Mouse (Mus musculus) yolk sac, embryonic 10.5 days (tissue): ENCODE data around the gene H1foo.

Experiments
- DNase-seq: peaks from one replicate; pipeline ENCODE4 v3.0.0-alpha.2; 2017; ENCODE audit warnings: low spot score

H1foo gene

DNA sequence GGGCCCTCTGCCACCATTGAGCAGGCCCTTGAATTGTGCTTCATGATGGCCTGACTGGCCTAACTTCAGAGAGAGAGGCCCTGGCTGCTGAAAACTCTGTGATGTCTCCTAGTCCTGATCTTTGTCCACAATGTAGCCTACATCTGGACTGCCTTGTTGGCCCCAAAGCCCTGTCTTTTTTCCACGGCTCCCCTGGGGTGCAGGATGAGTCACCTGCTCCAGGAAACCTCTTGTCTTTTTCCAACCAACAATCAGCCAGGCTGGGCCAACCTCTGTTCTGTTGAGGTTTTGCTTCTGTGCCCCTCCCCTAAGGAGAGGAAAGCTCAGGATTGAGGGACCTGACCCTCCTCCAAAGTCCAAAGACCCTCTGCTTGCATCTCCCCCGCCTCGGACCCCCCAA lies 17.0 kb downstream of the H1foo start:
- DNase-seq: no peak

DNA sequence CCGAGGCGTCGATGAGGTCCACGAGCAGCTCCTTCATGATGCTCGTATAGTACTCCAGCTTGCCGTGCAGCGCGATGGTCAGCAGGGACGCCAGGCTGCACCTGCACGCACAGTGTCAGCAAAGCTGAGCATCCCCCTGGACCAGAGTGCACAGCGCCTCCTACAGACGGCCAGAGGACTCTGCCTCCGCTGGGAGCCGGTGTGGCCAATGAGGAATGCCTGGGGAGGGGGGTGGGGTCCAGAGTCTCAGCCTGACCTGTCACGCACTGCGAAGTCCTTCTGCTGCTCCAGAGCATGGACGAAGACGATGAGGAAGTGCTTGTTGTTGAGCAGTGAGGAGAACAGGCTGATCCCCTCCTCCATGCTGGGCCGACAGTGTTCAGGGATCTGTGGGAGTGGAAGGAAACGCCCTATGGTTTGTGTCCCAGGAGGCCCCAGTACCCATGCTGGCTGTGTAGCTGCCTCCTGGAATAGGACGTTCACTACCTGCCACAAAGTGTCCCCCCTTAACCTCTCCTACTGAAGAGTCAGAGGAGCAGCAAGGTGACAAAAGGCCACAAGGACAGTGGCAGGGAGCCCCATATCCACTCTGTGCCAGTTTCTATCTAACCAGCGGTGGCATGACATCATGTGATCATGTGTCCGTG lies 17.8 kb downstream of the H1foo start:
- DNase-seq: no peak

DNA sequence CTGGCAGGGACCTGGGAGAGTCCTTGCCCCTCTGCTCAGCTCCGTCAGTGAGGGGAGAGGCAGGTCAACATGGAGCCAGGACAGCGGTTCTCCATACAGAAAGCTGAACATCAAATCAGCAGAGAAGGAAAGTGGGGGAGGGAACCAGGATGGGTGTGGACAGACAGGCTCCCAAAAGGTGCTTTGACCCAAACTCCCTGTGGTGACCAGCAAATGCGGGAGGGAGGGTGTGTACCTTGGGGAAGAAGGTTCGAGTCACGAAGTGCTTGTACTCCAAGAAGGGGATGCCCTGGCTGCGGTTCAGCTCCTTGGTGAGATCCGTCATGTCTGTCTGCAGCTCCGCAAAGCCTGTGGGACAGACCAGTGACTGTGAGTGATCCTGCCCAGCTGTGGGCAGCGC lies 18.9 kb downstream of the H1foo start:
- DNase-seq: no peak

DNA sequence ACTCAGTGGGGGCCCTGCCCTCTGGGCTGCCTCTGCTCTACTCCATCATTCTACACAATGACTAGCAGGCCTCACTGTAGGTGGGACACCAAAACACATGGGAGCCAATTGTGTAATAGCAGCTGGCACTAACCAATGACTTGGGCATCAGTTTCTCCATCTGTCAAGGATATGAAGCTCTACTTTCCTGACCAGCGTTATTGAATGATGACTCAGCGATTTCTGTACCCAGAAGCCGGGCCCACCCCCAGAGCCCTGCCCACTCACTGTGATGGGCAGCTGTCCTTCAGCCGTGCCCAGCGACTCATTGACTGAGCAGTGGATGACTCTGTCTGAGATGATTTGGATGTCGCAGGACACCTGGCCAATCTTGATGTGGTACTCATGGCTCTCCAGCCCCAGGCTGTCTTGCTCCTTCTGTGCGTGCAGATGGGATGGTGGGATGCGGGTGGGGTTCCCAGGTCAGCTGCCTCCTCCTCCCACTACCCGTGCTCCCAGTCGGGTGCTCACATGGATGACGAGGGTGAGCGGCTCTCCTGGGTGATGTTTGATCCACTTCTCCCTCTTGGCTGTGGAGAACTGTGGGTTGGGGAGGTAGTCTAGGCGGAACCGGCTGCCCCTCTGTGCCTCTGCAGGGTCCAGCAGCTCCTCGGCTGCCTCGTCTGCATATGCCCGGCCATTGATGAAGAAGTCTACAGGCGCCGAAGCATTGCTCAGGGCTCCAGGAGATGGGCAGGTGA lies 21.7 kb downstream of the H1foo start:
- DNase-seq: no peak

DNA sequence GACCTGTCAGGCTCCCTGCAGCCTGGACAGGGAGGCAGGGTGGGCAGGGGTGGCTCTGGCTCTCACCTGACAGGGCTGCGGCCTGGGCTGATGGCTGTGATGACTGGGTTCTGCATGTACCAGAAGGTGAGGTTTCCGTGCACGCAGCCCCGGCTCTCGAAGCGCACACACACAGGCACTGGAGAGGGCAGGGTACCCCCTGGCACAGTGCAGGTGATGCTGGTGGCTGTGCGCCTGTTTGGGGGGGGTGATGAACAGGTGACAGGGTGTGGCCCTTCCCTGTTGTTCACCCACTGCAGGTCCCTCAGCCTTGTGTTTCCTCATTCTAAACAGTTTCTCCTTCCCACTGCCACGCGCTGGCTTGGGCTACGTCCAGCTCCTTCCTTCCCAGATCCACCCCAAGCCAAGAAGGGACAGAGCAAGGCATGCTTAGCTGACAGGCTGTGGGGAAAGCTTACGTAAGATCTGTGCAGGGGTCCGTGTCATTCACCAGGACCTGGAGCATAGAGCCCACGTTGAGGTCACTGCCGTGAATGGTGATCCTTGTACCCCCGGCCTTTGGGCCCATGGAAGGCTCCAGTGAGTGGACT lies 22.6 kb downstream of the H1foo start:
- no peak for DNase-seq

DNA sequence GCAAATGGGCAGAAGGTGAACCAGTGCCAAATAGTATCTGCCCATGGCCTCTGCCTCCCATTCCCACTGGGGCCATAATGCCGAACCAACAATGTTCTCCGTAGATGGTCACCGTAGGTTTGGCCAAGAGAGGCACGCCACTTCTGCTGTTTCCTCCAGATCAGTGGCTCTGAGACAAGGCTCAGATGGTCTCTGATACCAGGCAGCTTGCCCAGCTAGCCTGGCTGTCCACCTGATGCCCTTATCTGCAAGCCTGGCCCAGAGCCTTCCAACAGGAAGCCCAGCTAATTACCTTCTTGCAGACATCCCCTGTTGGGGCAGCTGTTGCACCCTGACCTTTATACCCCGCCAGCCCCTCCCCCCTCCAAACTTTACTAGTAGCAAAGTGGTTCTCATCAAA lies 23.3 kb downstream of the H1foo start:
- DNase-seq: peak; percentile 48

DNA sequence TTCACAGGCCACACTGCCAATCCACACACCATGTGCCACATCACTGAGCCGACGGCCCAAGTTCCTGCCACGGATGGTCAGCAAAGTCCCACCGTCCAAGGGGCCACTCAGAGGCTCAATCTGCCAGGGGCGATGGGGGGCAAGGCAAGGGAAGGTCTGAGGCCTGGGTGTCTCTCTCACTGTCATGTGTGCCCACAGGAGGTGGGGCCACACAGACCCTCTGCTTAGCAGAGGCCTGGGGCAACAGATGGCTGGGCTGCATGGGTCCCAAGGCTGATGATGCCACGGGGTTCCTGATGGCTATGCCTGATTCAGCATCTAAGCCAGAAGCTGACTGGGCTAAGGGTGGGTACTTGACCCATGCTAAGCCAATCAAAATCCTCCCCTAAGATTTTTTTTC lies 24.0 kb downstream of the H1foo start:
- DNase-seq: no peak

DNA sequence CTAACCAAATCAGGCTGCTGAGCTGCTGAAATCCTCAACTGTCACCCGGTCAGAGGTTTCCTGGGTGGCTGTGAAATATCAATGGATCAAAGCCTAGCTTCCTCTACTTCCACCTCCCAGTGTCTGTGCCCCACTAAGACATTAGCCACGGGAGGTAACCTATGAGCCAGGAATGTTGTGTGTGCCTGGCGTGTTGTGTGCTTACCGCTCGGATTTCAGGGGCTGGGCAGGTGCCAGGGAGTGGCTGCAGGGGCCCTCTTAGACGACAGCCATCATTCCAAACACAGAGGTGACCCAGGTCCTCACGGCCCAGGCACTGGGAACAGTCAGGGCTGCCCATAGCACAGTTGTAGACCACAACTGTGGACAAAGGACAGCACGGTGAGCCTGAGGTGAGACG lies 24.4 kb downstream of the H1foo start:
- no peak for DNase-seq

DNA sequence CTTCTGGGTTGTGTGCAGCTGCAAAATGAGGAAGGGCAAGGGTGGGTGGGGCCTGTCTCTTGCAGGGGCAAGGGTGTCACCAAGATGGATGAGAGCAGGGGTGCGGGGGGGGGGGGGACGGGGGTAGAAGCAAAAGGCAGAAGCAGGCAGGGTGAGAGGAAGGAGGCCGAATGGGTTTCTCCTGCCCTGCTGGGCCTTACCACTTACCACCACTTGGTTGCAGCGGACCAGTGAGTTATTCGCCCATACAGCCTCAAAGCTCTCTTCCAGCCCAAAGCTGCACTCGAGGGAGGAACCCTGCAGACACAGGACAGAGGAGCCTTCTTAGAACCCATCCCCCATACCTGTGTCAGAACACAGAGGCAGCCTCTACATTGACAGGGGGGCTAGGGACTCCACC lies 25.2 kb downstream of the H1foo start:
- no peak for DNase-seq

DNA sequence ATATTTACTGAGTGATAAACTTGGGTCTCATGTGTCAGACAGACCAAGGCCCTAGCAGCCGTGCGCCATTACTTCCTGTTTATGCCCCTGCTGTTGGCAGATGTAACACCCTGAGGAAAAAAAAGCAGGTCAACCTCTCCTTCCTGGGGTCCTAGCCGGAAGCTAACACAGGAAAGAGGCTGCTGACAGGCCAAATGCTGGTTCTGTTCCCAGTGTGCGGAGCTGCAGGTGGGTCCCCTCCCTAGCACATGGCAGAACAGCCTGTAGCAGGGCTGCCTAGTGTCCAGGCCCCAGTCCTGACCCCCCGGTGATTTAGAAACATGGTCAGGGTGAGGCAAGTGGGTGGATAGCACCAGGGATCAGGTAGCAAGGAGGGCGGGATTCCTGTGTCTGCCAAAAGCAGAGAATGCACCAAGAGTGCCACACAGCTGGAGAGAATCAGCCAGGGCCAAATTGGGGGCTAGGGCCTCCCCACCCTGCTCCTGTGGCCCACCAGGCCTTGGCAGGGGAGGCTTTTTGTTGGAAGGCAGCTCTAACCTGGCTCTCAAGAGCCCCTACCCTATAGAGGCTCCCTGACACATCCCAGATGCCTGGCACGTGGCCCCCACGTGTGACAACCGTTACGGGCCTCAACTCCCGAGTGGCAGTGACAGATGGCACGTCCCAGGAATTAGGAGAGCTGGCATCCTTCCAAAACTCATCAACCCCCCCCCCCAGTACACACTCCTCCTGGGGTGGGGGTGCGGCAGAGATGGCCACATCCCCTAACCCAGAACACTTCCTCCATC lies 26.7 kb downstream of the H1foo start:
- no peak for DNase-seq

DNA sequence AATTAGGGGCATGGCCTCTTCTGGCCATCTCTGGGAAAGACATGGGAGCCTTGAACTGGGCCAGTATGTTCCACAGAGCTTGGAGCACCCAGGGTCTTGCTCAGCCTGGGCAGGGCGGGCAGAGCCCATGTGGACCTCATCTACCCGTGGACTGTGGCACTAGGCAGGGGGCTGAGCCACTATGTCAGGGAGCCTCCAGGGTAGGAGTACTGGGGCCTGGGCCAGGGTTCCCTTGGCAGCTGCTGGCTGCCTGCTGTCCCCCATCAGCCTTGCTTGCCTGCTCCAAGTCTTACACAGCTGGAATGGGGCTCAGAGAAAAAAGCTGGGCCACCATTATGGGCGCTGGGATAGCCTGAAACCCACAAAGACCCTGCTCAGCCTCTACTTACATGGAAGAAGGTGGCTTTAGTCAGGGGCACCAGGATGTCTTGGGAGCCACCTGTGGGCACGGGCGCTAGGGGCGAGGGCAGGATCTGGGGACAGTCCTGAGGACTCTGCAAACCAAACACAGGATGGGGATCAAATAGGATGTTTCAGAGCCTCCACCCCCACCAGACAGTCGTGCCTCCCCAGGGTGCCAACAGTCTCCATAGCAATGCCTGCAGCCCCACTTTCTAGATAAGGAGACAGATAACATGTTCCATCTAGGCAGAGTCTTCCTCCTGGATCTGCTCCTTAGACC lies 27.5 kb downstream of the H1foo start:
- no peak for DNase-seq

DNA sequence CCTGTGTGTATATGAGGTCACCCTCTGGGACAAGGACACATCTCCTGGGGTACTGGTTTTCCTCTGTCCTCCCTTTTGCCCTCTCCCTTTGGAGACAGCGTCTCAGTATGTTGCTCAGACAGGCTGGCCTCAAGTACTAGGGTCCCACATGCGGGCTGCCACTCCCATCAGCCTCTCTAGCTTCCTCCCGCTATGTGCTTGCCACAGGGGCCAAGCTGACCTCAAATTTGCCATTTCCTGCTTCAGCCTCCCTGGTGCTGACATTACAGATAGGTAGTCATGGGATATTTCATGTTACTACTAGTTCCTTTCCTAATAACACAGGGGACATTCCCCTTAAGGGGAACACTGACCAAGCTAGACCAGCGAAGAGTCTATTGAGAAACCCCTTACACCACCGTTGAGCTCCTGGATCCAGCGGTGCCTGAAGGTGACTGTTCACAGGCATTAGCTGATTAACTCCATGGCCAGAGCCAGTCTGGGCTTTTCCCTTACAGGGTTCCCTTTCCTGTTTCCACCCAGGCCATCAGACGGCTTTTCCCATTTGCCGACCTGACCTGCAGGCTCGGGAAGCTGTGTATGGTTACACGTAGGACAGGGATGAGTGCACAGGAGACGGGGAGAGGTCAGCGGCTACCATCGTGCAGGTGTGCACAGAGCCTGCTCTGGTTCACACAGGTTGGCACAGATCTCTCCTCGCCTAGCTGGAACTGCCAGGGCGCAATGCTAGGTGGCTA lies 28.6 kb downstream of the H1foo start:
- no peak for DNase-seq

DNA sequence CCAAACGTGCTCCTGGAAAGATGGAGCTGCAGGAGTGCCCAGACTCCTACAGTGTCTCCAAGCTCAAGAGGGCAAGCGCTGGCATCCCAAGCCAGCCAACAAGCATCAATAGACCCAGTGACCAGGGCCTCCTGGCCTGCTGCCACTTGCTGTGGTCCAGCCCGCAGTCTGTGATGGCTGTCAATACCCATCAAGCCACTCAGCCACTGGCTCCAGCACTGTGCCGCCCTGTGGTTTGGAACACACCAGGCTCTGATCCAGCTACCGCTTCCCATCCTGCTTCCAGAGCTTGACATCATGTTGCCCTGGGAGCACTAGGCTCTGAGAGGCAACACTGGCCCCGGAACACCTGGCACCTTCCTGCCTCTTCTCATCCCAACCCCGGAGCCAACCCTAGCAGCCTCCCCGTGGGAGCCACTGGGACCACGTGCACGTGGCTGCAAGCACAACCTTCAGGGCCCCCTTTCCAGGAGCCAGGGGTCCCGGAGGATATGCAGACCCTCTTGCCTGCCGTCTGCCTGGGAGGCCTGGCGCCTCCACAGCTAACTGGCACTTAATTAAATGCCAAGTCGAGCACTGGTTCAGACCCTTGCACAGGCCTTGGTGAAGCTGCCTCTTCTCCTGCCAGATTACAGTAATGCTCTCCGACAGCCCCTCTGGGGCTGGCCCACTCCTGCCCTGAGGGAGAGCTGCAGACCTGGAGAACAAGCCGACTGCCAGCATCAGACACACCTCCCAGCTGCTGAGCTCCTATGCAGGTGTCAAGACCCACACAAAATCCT lies 29.3 kb downstream of the H1foo start:
- DNase-seq: no peak

DNA sequence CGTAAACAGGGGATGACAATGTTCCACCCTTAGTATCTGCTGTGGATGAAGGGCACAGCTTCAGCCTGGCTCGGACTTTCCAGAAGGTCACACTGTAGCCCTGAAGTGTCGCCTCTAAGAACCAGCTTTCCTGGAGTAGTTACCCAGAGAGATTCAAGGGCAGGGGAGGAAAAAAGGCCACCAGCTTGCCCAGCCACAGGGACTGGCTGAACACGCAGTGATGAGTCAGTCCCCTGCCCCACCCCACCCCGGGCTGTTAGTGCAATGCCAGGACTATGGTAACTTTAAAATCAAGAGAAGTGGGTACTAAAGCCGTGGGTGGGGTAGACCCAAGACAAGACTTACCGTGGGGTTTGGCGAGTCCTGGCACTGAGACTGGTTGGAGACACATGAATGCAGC lies 30.9 kb downstream of the H1foo start:
- DNase-seq: no peak

DNA sequence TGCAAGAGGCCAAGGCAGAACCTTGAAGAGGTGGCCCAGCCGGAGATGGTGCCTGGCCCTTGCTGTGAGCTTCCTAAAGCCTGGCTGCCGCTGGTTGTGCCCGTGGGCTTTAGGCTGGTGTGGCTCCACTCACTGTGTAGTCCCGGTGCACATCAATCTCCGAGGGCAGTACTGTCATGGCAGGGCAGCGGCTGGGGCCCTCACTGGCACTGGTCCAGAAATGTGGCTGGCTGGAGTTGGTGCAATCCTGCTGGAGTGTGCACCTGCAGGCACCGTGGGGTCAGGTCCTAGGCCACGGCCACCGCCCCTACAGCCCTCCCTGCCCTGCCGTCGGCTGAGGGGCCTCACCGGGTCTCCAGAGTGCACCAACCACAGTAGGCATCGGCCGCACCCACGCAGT lies 33.1 kb downstream of the H1foo start:
- no peak for DNase-seq

DNA sequence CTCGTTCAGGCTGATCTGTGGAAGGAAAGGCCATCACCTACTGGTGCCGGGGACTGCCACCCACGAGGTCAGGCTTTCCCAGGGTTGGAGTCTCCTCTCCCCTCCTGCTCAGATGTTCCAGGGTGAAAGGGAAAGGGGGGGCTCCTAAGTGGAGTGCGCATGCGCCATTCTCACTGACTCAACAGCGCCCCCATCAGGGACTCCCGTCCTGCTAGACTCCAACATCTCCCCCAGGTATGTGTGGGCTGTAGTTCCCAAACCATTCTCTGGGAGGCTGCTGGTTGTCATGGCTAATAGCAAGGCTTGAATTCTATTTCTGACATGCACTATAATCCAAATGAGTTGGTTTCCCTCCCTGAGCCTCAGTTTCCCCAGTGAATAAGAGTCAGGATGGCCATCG lies 33.9 kb downstream of the H1foo start:
- no peak for DNase-seq

DNA sequence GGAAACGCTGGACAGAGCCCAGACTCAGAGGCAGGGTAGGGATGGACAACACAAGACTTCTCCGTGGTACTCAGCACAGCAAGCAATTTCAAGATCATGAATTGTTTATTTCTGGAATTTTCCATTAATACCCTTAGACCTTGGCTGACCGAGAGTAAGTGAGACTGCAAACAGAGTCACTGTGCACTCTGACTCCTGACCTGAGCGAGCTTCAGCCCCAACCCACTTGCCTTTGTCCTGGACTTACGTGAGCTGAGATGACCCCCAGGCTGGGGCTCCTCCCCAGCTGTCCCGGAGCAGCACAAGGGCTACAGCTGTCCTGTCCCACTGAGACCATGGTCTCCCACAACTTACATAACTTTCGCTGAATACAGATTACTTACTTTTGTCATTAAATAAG lies 38.2 kb downstream of the H1foo start:
- no peak for DNase-seq

DNA sequence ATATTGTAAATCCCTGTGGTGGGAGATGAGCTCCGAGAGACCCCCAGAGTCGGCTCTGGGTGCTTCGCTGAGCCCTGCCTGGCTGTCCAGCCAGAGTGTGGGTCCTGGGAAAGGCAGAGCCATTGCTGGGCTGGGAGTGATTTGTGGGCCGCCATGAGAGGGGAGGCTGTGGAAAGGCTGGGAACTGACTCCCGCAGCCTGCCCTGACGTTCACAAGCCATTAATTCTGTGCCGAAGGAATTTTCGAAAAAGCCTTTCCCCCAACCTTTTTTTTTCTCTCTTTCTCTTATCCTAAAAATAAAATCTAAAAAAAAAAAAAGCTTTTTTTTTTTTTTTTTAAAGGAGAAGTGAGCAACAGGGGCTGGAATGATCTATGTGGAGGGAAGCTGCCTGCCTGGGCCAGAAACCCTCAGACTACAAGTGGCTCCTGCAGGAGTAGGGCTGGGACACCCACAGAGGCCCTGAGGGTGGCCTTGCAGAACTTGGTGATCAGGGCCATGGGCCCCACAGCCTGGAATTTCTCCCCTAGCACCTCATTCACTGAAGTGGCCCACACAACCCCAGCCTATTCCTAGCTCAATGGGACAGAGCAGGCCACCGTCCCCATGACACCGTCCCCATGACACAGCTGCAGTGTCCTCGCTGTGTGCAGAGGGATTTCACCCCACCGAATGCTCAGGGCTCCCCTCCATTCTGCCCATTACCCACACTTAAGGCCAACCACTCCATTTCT lies 38.7 kb downstream of the H1foo start:
- DNase-seq: no peak

DNA sequence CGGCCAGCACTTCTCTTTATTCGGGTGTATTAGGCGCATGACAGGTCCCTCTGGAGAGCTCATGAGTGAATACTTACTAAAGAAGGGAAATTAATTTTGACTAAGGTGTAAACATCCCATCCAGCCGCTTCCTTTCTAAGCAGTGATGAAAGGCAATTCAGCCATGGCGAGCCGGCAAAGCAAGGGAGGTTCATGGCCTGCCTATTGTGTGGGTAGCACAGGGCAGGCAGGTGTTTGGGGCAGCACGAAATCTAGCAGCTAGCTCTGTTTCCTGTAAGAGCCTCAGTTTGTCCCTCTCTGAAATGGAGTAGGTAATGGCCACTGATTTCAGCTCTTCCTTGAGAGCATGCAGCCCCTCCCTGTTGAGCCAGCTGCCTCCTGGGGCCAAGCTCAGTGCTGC lies 39.8 kb downstream of the H1foo start:
- DNase-seq: no peak

DNA sequence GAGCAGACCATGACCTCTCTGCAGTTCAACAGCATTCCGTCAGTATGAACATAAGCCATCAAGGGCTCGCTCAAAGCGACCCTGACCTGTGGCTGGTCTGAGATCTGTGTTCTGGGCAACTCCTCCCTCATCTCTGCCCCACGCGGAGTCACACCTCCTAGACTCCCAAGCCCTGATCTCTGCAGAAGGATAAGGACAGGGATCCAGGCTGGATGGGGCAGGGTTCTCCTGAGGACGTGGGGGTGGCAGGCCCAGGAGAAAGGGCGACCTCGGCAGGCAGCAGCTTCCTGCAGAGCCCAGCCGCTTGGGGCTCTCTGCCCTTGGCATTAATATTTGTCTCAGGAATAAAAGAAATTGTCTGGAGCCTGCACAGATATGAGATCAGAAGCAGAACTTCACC lies 40.9 kb downstream of the H1foo start:
- DNase-seq: no peak
